Mouse (Mus musculus) C2C12 (cell line): Measurements from ENCODE around the gene Amy1.

Source experiments
- CEBPB ChIP-seq: IDR thresholded peaks from one replicate; pipeline ENCODE4 v1.6.1; 2011; ENCODE audit warnings: low read depth, mild to moderate bottlenecking, control low read depth, moderate library complexity
- CTCF ChIP-seq: IDR thresholded peaks from one replicate; pipeline ENCODE4 v1.5.1; 2011; ENCODE audit not compliant: control insufficient read depth, insufficient read depth, insufficient read length
- FOSL1 ChIP-seq: IDR thresholded peaks from one replicate; pipeline ENCODE4 v1.8.0; 2011; ENCODE audit warnings: mild to moderate bottlenecking, low read length; ENCODE audit not compliant: poor library complexity, insufficient read depth, severe bottlenecking
- MAX ChIP-seq: IDR thresholded peaks from one replicate; pipeline ENCODE4 v1.6.1; 2011; ENCODE audit warnings: mild to moderate bottlenecking, control low read depth
- MYOD1 ChIP-seq: IDR thresholded peaks from one replicate; pipeline ENCODE4 v1.6.1; 2011; ENCODE audit warnings: low read depth; ENCODE audit not compliant: control insufficient read depth, insufficient read length
- MYOG ChIP-seq: IDR thresholded peaks from one replicate; pipeline ENCODE4 v1.6.1; 2011; ENCODE audit not compliant: control insufficient read depth, insufficient read length; ENCODE audit errors: extremely low read depth
- USF1 ChIP-seq: IDR thresholded peaks from one replicate; pipeline ENCODE4 v1.6.1; 2011; ENCODE audit warnings: low read depth, mild to moderate bottlenecking, control low read depth, moderate library complexity

GRCm38 (mm10) chr3:113539692-113540091 lies 66.8 kb downstream of the Amy1 start:
- no peak for TF ChIP-seq CEBPB
- TF ChIP-seq CTCF = no peak
- no peak for TF ChIP-seq MYOG
- TF ChIP-seq USF1 = no peak
- TF ChIP-seq FOSL1 = no peak
- TF ChIP-seq MAX = no peak
- TF ChIP-seq MYOD1 = no peak
